Mouse (Mus musculus) ES-E14 (cell line): ENCODE measurements around the gene Tor1aip1. TPM values are rescaled to one million over a fixed set of nuclear protein-coding genes. Genes with fewer than 3 reads are reported as not detected.
A peak's percentile ranks its signal among the peaks of the same experiment; 100 is the strongest.

Experiments used
- DNase-seq: peaks from one replicate; pipeline ENCODE4 v3.0.0-alpha.2; 2013; ENCODE audit warnings: low read depth, low spot score
- H3K27ac ChIP-seq: 2 replicates; pipeline ENCODE4 v1.5.1; 2012; ENCODE audit warnings: low read depth, mild to moderate bottlenecking, low read length, moderate library complexity, mixed read lengths; ENCODE audit not compliant: poor library complexity, insufficient read depth, severe bottlenecking
- H3K36me3 ChIP-seq: 2 replicates; pipeline ENCODE4 v1.6.1; 2012; ENCODE audit warnings: mild to moderate bottlenecking, low read length, moderate library complexity, mixed read lengths; ENCODE audit not compliant: control insufficient read depth, poor library complexity, insufficient read depth, severe bottlenecking
- H3K4me1 ChIP-seq, 2 experiments: fragments of 150-350 bp in 1 of 2; sonication (generic) in 1 of 2; 2 replicates each; pipeline ENCODE4 v1.6.1; 2012; ENCODE audit warnings: low read length in 2 of 2, mild to moderate bottlenecking in 1 of 2, mixed read lengths in 1 of 2; ENCODE audit not compliant: control insufficient read depth in 2 of 2, insufficient read depth in 2 of 2, poor library complexity in 1 of 2
- H3K4me3 ChIP-seq, 2 experiments: fragments of 150-350 bp in 1 of 2; sonication (generic) in 1 of 2; 2 replicates each; pipeline ENCODE4 v1.5.1; 2012; ENCODE audit warnings: low read length in 2 of 2, low read depth in 1 of 2, mild to moderate bottlenecking in 1 of 2, mixed read lengths in 1 of 2; ENCODE audit not compliant: insufficient read depth in 1 of 2, poor library complexity in 1 of 2, severe bottlenecking in 1 of 2
- H3K9ac ChIP-seq: 2 replicates; pipeline ENCODE4 v1.6.1; 2012; ENCODE audit warnings: low read depth, mild to moderate bottlenecking, low read length, mixed read lengths; ENCODE audit not compliant: poor library complexity, insufficient read depth, severe bottlenecking
- H3K9me3 ChIP-seq: fragments of 150-350 bp; sonication (generic); 2 replicates; pipeline ENCODE4 v1.6.1; 2012; ENCODE audit warnings: low read depth, mild to moderate bottlenecking, low read length; ENCODE audit not compliant: control insufficient read depth, insufficient read depth
- CHD2 ChIP-seq: IDR thresholded peaks from 2 replicates; pipeline ENCODE4 v1.6.1; 2014; ENCODE audit warnings: mild to moderate bottlenecking, low read depth, low read length, inconsistent platforms
- HCFC1 ChIP-seq: IDR thresholded peaks from 2 replicates; pipeline ENCODE4 v1.6.1; 2012; ENCODE audit warnings: low read length, inconsistent platforms, borderline replicate concordance; ENCODE audit not compliant: insufficient read depth
- MAFK ChIP-seq: IDR thresholded peaks from 2 replicates; pipeline ENCODE4 v1.6.1; 2014; ENCODE audit warnings: mild to moderate bottlenecking, low read depth, low read length, inconsistent platforms; ENCODE audit not compliant: insufficient read depth
- ZC3H11A ChIP-seq: IDR thresholded peaks from 2 replicates; pipeline ENCODE4 v1.6.1; 2012; ENCODE audit warnings: low read depth, mild to moderate bottlenecking, inconsistent platforms, low read length, borderline replicate concordance
- ZNF384 ChIP-seq: IDR thresholded peaks from 2 replicates; pipeline ENCODE4 v1.6.1; 2012; ENCODE audit warnings: low read depth, low read length, inconsistent platforms
- in situ Hi-C, 2 experiments: fragments of 600-800 bp; cut with MboI; formaldehyde crosslinking; loops; one replicate each; pipeline ENCODE4 v1.15.1; 2025; ENCODE audit warnings: low sequenced_read_pairs in 2 of 2, inconsistent platforms in 1 of 2; ENCODE audit not compliant: unreplicated experiment in 2 of 2
- total RNA-seq: library from RNA; depleted of rRNA; stranded (reverse); fragments of 300-350 nt; gene quantifications from 2 replicates; pipeline ENCODE4 v1.2.3, GENCODE M21; 2012; rRNA removed

Tor1aip1 gene
- total RNA-seq: 27.9 and 28.5 TPM in 2 replicates

DNA sequence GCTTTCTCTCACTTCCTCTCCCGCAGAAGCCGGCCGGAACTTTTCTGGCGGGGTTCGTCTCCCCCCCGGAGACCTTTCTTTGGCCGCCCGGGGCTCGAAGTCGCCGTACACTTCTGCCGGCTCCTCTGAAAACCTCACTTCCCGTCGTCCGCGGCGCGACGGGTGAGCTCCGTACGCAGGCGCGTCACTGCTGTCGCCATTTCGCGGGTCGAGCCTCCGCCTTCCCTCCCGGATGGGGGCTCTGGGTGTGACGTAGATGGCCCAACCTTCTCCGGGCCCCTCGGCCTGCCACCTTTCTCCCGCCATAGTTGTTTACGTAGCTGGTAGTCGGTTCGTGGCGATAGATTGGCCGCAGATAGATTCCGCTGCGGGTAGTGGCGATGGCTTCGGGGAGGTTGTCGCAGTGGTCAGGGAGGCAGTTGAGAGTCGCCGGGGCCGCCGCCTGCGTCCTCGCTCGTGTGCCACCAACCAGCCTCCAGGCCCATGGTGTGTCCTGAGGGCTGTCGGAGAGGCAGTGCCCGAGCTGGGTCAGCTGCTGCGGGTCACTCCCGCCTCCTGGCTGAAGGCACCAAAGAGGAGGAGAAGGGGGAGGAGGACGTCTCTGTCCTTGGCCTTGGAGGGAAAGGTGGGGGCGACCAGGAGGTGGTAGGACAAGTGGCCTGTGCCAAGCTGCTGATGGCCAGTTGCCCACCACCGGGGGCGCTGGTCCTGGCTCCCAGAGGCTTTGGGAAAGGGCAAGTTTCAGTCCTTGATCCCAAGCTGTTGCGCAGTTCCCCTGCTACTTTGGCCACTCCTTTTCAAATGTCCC lies at the start of gene Tor1aip1:
Gene Tor1aip1, minus strand, starts transcription at position 551 of the 808 bp plus-strand sequence.
- no peaks in the 10 kb centered on the region for H3K9me3 ChIP-seq
- H3K4me1 ChIP-seq: no peaks in the 10 kb centered on the region
- peak; percentile 91 for DNase-seq
- in situ Hi-C loops: no loop called here
- no peaks in the 10 kb centered on the region for H3K36me3 ChIP-seq
- peak within 1 kb of the TSS; percentile 95 for H3K9ac ChIP-seq
- no peak for TF ChIP-seq ZC3H11A
- peak; percentile 90 for TF ChIP-seq HCFC1
- peak within 1 kb of the TSS; percentile 93 for H3K27ac ChIP-seq
- peak within 1 kb of the TSS; percentile 83 to 90 for H3K4me3 ChIP-seq

- TF ChIP-seq ZC3H11A (peak; percentile 93; the same call in 1 of the 2 replicates), ZNF384 (no peak)
- no peak overlapping the region for H3K27ac ChIP-seq
Measured at GRCm38 (mm10) chr1:156085770-156086169, 49.5 kb upstream of the Tor1aip1 start.

GRCm38 (mm10) chr1:156084603-156085002 lies 48.3 kb upstream of the Tor1aip1 start:
- H3K36me3 ChIP-seq: no peaks in the 10 kb centered on the region
- TF ChIP-seq CHD2 (no peak), ZC3H11A (no peak), HCFC1 (no peak), ZNF384 (no peak), MAFK (no peak)
- H3K9ac ChIP-seq: no peak overlapping the region
- no peak overlapping the region for H3K27ac ChIP-seq
- H3K9me3 ChIP-seq: no peaks in the 10 kb centered on the region
- no peak overlapping the region for H3K4me3 ChIP-seq
- in situ Hi-C loops: no loop called here
- peaks cover 3 to 5% of the 10 kb centered on the region in 2 experiments; a peak in 3 of 4 replicates for H3K4me1 ChIP-seq
- no peak for DNase-seq

More at GRCm38 (mm10) chr1:156085770-156086169, 49.5 kb upstream of the Tor1aip1 start:
- peak; percentile 48 for DNase-seq
- Histone ChIP-seq H3K36me3 (no peaks in the 10 kb centered on the region), H3K9ac (no peak overlapping the region), H3K4me1 (peaks cover 2 to 4% of the 10 kb centered on the region in 2 experiments; a peak in 3 of 4 replicates), H3K4me3 (no peak overlapping the region), H3K9me3 (no peaks in the 10 kb centered on the region)
- in situ Hi-C loops: no loop called here

DNA sequence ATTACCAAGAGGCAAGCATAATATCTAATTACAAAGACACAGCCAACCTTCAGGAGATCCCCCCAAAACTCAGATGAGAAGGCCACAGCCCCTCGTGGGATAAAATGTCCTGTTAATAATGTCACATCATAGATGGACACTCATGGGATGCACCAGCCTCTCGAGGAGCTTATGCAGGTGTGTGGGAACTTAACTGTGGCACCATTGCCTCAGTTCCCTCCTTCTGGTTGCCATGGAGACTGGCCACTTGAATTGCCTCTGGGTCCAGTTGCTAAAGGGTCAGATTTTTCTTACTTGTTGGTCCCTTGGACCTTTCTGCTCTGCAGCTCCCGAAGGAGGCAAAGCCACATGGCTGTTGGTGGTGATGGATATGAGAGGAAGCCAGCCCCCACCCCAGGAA lies 41.4 kb upstream of the Tor1aip1 start:
- in situ Hi-C loops: no loop called here

More for the DNA sequence above, 41.4 kb upstream of the Tor1aip1 start:
- Histone ChIP-seq H3K4me3 (no peak overlapping the region), H3K4me1 (peaks cover 9 to 22% of the 10 kb centered on the region in 2 experiments), H3K27ac (no peak overlapping the region), H3K36me3 (no peaks in the 10 kb centered on the region), H3K9me3 (no peaks in the 10 kb centered on the region), H3K9ac (no peak overlapping the region)
- DNase-seq: no peak
- TF ChIP-seq ZC3H11A (no peak), HCFC1 (no peak), CHD2 (no peak), ZNF384 (no peak), MAFK (no peak)
